Mouse (Mus musculus): Measurements from ENCODE around the gene Dab2. TPM values are rescaled to one million over a fixed set of nuclear protein-coding genes. Genes with fewer than 3 reads are reported as not detected.

The Dab2 gene
- polyA plus RNA-seq, 1 experiment from 2014 or later = 92.0 TPM

DNA sequence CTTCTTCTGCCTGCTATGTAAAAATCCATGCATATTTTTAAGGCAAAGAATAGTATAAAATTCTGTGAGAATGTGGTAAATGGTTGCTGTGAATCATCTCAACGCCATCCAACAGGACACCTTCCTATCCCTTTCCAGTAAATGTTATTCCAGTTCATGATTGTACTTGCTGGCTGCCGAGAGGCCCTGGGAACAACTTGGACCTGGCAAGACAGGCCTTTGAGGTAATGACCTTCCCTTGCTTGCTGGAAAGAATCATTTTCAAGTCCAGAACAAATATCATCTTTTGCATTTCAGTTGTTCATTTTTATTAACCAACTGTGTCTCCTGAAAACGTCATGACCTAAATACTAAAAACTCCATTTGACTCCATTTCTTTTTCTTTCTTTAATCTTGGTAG lies 862 bp upstream of the Dab2 start:
- no peak overlapping the region for H3K4me3 ChIP-seq
- no peaks in the 10 kb centered on the region for H3K36me3 ChIP-seq
- H3K9ac ChIP-seq = no peak overlapping the region
- no peak overlapping the region for H3K4me2 ChIP-seq (replicated peaks)
- 83% methylated on average over 3 of the region's 3 CpGs for WGBS
- H3K27ac ChIP-seq = no peak overlapping the region
- H3K27me3 ChIP-seq = no peaks in the 10 kb centered on the region
- H3K4me1 ChIP-seq = no peaks in the 10 kb centered on the region
- no peaks in the 10 kb centered on the region for H3K9me3 ChIP-seq
- ATAC-seq (ENCODE audit: low FRiP score, low read depth) = no peak

DNA sequence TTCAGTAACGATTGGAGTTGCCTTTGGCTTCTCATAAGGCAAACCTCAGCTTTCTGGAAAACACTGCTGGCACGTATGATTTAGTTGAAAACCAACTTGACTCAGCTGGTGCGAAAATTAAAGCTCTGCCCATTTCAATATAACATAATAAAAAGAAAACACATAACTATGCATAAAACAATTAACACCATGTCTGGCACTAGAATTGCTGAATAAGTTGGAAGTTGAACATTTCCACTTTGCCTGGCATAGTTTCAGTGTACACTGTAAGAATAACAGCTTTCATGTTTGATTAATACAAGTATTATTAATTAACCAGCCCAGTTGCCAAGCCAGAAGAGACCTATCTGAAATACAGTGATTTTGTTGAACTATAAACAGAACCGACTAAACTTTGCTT lies 2.6 kb downstream of the Dab2 start:
- H3K9me3 ChIP-seq = no peaks in the 10 kb centered on the region
- WGBS = 80% methylated on average over 4 of the region's 4 CpGs
- ATAC-seq (ENCODE audit: low FRiP score, low read depth) = no peak
- no peak overlapping the region for H3K27ac ChIP-seq
- no peak overlapping the region for H3K4me2 ChIP-seq (replicated peaks)
- no peaks in the 10 kb centered on the region for H3K27me3 ChIP-seq
- no peak overlapping the region for H3K4me3 ChIP-seq
- H3K9ac ChIP-seq = no peak overlapping the region
- no peaks in the 10 kb centered on the region for H3K4me1 ChIP-seq
- no peaks in the 10 kb centered on the region for H3K36me3 ChIP-seq

DNA sequence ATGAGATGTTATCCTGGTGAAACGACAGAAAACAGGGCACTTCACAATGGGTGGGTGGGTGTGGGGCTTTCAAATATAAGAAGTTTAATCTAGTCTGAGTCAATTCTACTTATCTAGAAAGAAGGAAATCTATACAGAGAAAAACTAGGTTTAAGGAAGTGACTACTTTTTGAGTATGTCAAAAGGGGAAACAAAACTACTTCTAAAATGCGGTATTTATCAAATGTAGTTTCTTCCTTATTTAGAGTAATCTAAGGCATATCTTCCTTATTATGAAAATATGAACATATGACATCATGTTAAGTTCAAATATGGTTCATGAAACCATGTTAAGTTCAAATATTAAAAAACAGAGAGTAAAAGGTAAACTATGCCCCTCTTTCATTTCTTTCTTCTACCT lies 4.2 kb downstream of the Dab2 start:
- no peak overlapping the region for H3K4me2 ChIP-seq (replicated peaks)
- WGBS = 88% methylated on average over 2 of the region's 2 CpGs
- H3K27me3 ChIP-seq = no peaks in the 10 kb centered on the region
- no peaks in the 10 kb centered on the region for H3K9me3 ChIP-seq
- H3K4me3 ChIP-seq = no peak overlapping the region
- H3K4me1 ChIP-seq = no peaks in the 10 kb centered on the region
- no peak overlapping the region for H3K27ac ChIP-seq
- H3K36me3 ChIP-seq = no peaks in the 10 kb centered on the region
- H3K9ac ChIP-seq = no peak overlapping the region
- no peak for ATAC-seq (ENCODE audit: low FRiP score, low read depth)

DNA sequence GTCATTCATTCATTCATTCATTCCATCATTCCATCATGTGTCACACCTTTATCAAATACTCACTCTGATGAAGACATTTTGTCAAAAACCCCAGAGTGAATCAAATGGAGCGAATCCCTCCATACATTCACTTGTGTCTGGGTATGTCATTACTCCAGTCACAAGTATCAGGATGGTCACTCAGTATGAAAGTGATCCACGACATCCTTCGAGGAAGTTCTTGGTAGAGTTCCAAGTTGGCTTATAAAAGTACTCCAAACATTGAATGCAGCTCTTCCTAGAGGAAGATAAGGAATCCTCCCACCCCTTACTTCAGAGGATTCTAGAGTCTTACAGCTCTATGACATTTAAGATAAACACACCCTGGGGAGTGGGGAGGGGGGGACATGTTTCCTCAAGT lies 10.0 kb downstream of the Dab2 start:
- no peak for ATAC-seq (ENCODE audit: low FRiP score, low read depth)
- H3K9ac ChIP-seq = no peak overlapping the region
- H3K4me3 ChIP-seq = no peak overlapping the region
- WGBS = 92% methylated on average over 3 of the region's 3 CpGs
- H3K9me3 ChIP-seq = no peaks in the 10 kb centered on the region
- no peaks in the 10 kb centered on the region for H3K27me3 ChIP-seq
- H3K36me3 ChIP-seq = no peaks in the 10 kb centered on the region
- H3K27ac ChIP-seq = no peak overlapping the region
- H3K4me1 ChIP-seq = no peaks in the 10 kb centered on the region
- no peak overlapping the region for H3K4me2 ChIP-seq (replicated peaks)

DNA sequence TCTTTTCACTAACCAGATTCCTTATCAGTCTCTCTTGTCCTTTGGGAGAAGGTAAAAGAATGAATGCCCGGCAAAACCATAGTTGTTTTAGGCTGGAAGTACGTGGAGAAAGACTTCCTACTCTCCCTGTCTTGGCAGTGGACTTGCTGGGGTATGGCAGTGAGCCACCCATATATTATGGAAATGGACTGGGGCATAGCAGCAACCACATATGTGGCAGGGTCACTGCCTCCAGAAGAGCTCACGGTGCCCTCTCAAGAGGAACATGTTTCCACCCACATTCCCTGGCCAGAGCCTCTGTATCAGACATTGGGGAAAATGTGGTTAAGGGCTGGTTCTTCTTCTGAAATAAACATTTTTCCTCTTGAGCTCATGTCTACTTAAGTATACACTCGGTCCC lies 10.8 kb downstream of the Dab2 start:
- Histone ChIP-seq H3K4me1 (no peaks in the 10 kb centered on the region), H3K4me2 (replicated peaks) (no peak overlapping the region), H3K27me3 (no peaks in the 10 kb centered on the region), H3K9ac (no peak overlapping the region), H3K27ac (no peak overlapping the region), H3K36me3 (no peaks in the 10 kb centered on the region), H3K4me3 (no peak overlapping the region), H3K9me3 (no peaks in the 10 kb centered on the region)
- WGBS = 83% methylated on average over 4 of the region's 4 CpGs
- no peak for ATAC-seq (ENCODE audit: low FRiP score, low read depth)

DNA sequence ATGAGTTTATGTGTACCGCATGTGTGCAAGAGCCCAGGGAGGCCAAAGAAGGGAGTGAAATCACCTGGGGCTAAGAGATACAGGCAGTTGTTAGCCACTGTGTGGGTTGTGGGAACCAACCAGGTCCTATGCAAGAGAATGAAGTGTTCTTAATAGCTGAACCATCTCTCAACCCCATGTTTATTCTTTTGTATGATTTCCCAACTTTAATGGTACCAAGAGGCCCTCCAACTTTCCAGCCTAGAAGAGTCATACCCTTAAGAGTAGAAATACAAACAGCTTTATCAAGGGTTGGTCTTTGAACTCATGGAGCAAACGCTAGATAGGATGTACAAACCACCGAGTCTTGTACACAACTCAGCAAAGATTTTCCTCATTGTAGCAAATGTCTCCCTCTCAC lies 12.8 kb downstream of the Dab2 start:
- Histone ChIP-seq H3K27ac (no peak overlapping the region), H3K27me3 (no peaks in the 10 kb centered on the region), H3K4me1 (no peaks in the 10 kb centered on the region), H3K9ac (no peak overlapping the region), H3K4me2 (replicated peaks) (no peak overlapping the region), H3K4me3 (no peak overlapping the region), H3K36me3 (no peaks in the 10 kb centered on the region), H3K9me3 (no peaks in the 10 kb centered on the region)
- 87% methylated on average over 3 of the region's 3 CpGs for WGBS
- ATAC-seq (ENCODE audit: low FRiP score, low read depth) = no peak

DNA sequence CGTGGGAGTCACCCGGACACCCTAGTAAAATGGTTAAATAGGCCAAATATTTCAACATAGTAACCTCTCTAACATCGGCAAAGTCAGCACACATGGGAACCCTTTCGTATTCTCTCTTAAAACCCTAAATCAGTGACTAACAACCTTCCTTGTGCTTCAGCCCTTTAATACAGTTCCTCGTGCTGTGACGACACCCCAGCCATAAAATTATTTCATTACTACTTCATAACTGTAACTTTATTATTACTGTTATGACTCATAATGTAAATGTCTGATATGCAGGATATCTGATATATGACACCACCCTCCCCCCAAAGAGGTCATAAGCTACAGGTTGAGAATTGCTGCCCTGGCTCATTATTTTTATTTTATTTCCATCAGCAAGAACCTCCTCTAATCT lies 19.8 kb downstream of the Dab2 start:
- Histone ChIP-seq H3K9me3 (no peaks in the 10 kb centered on the region), H3K36me3 (no peaks in the 10 kb centered on the region), H3K27me3 (no peaks in the 10 kb centered on the region), H3K4me3 (no peak overlapping the region), H3K4me2 (replicated peaks) (no peak overlapping the region), H3K9ac (no peak overlapping the region), H3K27ac (no peak overlapping the region), H3K4me1 (peaks cover 33% of the 10 kb centered on the region)
- 68% methylated on average over 6 of the region's 6 CpGs for whole genome bisulfite sequencing
- no peak for ATAC-seq (ENCODE audit: low FRiP score, low read depth)

DNA sequence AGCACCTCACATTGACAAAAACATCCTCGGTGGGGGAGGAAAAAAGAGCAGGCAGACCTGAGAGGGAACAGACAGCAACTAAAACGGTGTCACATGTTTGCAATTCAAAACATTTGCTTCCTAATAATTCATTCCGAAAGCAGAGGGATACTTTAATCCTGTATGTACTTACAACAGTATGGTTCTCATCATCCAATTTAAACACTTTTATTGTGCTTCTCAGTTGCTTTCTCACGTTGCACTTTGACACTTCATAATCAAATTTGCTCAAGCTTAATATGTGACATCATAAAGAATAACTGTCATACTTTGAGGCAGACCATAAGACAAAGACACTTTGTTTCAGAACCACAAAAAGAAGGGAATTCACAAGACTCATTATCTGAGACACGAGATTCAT lies 20.9 kb downstream of the Dab2 start:
- no peak overlapping the region for H3K9ac ChIP-seq
- no peaks in the 10 kb centered on the region for H3K27me3 ChIP-seq
- no peaks in the 10 kb centered on the region for H3K36me3 ChIP-seq
- H3K27ac ChIP-seq = no peak overlapping the region
- no peak for ATAC-seq (ENCODE audit: low FRiP score, low read depth)
- H3K4me1 ChIP-seq = peaks cover 33% of the 10 kb centered on the region
- H3K9me3 ChIP-seq = no peaks in the 10 kb centered on the region
- WGBS = 17% methylated on average over 5 of the region's 5 CpGs
- no peak overlapping the region for H3K4me3 ChIP-seq
- H3K4me2 ChIP-seq (replicated peaks) = no peak overlapping the region

DNA sequence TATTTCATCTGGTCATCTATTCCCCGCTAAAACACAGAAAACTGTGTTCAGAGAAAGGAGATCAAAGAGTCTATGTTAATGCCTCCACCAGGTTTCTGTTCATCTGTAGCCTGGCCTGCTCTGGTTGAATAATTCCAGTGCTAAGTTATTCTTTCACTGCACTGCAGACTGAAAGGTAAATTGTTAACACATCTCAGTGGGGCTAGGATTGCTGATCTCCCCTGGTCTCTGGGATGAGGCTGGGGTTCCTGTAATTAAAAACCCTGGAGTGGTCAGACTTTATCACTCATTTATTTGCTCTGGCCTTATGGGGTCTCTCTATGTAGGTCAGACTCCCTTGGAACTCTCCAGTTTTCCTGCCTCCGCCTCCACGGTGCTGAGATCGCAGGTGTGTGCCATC lies 21.7 kb downstream of the Dab2 start:
- Histone ChIP-seq H3K27ac (no peak overlapping the region), H3K4me3 (no peak overlapping the region)

DNA sequence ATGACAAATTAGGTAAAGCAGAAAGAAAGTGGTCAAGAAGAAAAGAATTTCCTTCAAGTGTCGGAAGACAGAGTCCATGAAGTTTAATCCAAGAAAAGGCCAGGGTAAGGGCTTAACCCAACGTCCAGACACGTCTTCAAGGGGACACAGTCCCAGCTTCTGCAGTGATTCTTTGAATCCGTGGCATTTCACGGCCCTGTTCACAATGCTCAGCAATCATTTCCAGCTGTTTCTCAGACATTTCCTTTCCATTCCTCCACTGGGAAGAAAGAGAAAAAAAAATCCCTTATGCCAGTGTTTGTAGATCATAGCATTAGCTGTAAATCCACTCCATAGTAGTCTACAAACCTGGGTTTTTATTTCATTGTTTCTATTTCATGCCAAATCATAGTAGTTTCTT lies 22.7 kb downstream of the Dab2 start:
- WGBS = 10% methylated on average over 5 of the region's 5 CpGs
- no peak overlapping the region for H3K4me2 ChIP-seq (replicated peaks)
- H3K4me3 ChIP-seq = no peak overlapping the region
- ATAC-seq (ENCODE audit: low FRiP score, low read depth) = no peak
- H3K36me3 ChIP-seq = no peaks in the 10 kb centered on the region
- H3K4me1 ChIP-seq = peaks cover 33% of the 10 kb centered on the region
- H3K9ac ChIP-seq = no peak overlapping the region
- peak overlapping the region; percentile 39; the same call in 1 of the 2 replicates for H3K27ac ChIP-seq
- H3K9me3 ChIP-seq = no peaks in the 10 kb centered on the region
- no peaks in the 10 kb centered on the region for H3K27me3 ChIP-seq

More for the DNA sequence above, 21.7 kb downstream of the Dab2 start:
- Histone ChIP-seq H3K36me3 (no peaks in the 10 kb centered on the region), H3K9me3 (no peaks in the 10 kb centered on the region), H3K9ac (no peak overlapping the region), H3K27me3 (no peaks in the 10 kb centered on the region), H3K4me1 (peaks cover 33% of the 10 kb centered on the region), H3K4me2 (replicated peaks) (no peak overlapping the region)
- 48% methylated on average over 4 of the region's 4 CpGs for WGBS
- no peak for ATAC-seq (ENCODE audit: low FRiP score, low read depth)

DNA sequence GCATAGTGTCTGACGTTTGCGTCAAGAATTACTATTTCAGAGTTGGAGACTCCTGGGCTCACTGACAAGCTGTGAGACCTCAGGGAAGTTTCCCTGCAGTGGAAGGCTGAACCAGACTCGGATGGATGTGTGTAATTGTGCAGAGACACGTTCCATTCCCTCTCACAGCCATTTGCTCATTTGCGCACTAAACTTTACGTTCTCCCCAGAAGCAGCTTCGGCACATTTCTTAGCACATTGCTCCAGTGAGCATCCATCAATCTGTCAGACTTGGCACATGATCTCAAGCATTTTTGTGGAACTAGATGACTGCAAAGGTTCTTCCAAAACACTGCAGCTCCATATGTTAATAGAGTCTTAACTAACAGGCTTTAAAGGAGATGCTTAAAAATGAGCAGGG lies 24.0 kb downstream of the Dab2 start:
- Histone ChIP-seq H3K36me3 (no peaks in the 10 kb centered on the region), H3K27me3 (no peaks in the 10 kb centered on the region), H3K4me3 (no peak overlapping the region), H3K9ac (no peak overlapping the region), H3K27ac (no peak overlapping the region), H3K9me3 (no peaks in the 10 kb centered on the region), H3K4me2 (replicated peaks) (no peak overlapping the region), H3K4me1 (peaks cover 33% of the 10 kb centered on the region)
- no peak for ATAC-seq (ENCODE audit: low FRiP score, low read depth)
- WGBS = 38% methylated on average over 7 of the region's 7 CpGs

DNA sequence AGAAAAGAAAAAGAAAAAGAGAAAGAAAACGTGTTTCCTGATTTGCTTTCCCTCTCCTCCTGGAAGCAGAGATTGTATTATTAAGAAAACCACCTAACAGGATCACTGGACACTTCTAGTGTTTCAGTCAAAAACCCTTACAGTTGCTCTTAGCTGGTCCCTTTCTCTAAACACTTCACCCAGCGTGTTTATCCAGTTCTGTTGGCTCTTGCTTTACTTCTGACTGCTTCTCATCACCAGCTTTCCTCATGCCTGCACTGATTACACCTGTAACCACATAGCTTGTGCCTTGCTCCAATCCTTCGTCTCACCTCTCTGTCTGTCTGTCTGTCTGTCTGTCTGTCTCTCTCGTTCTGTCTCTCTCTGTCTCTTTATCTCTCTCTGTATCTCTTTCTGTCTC lies 25.9 kb downstream of the Dab2 start:
- Histone ChIP-seq H3K36me3 (no peaks in the 10 kb centered on the region), H3K4me1 (peaks cover 31% of the 10 kb centered on the region), H3K9ac (no peak overlapping the region), H3K27me3 (no peaks in the 10 kb centered on the region), H3K4me2 (replicated peaks) (no peak overlapping the region), H3K9me3 (no peaks in the 10 kb centered on the region), H3K27ac (no peak overlapping the region), H3K4me3 (no peak overlapping the region)
- WGBS = 76% methylated on average over 4 of the region's 4 CpGs
- ATAC-seq (ENCODE audit: low FRiP score, low read depth) = no peak

DNA sequence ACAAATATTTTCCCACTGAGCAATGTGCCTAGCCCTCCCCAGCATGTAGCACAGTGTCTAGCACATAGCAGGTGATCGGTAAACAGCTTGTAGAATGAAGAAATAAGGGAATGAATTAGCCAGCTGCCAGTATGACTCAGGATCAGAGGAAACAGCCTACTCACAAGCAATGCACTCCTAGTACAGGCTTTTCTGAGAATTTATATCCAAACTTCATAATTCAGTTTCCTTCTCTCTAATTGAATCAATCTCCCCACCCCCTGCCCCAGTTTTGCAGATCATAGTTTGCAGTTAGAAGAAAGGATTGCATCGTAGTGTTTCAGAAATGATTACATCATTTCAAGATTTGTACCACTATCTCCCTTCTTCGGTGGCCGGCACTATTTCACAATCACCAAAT lies 26.4 kb downstream of the Dab2 start:
- Histone ChIP-seq H3K9me3 (no peaks in the 10 kb centered on the region), H3K27ac (no peak overlapping the region), H3K4me1 (peaks cover 25% of the 10 kb centered on the region), H3K4me3 (no peak overlapping the region), H3K36me3 (no peaks in the 10 kb centered on the region), H3K4me2 (replicated peaks) (no peak overlapping the region), H3K9ac (no peak overlapping the region), H3K27me3 (no peaks in the 10 kb centered on the region)
- ATAC-seq (ENCODE audit: low FRiP score, low read depth) = no peak
- WGBS = 80% methylated on average over 4 of the region's 4 CpGs
